Mouse (Mus musculus): ENCODE results near the gene Gm20388.

Gm20388 gene

GRCm38 (mm10) chr8:119915298-119915697 lies 4.7 kb downstream of the Gm20388 start:
- DNase-seq (ENCODE audit: low spot score) = no peak

DNA sequence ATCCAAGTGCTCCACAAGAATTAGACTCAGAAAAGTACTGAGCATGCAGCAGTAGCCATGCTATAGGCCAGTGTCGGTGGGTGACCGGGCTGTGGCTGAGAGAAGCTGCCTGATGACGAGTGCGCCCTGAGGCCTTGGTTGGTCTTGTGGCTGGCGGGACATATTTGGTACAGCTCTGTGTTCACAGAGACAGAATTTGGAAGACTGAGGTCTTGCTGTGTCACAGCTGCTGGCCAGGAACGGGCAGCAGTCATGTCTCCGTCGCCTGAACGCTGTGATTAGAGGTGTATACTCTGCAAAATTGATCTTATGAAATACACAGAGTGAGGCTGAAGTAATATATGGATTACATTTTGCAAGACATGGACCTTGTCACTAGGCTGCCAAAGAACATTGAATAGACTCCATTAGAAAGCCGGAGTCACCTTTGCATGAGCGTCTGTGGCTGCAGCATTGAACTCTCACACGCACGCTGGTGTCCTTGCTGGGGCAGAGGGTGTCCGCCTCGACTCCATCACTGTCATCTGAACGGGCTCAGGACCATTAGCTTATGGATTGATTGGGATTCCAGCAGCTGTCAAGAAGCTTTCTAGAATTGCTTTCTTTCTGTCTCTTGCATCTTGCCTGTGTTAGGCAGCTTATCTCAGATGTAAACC lies 5.7 kb downstream of the Gm20388 start:
- DNase-seq (ENCODE audit: low spot score) = no peak

DNA sequence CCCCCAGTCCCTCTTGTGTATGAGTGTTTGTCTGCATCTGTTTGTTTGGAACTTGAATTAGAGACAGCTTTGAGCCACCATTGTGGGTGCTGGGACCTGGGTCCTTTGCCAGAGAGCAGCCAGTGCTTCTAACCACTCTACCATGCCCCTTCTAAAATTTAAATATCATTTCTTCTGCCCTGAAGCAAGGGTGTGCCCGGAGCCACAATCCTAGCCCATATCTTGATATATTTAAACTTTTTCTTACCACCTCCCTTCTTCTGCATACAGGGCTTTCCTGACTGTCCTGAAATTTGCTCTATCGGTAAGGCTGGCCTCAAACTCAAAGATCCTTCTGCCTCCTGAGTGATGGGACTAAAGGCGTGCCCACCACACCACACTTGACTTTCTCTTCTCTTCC lies 6.8 kb downstream of the Gm20388 start:
- no peak for DNase-seq (ENCODE audit: low spot score)

DNA sequence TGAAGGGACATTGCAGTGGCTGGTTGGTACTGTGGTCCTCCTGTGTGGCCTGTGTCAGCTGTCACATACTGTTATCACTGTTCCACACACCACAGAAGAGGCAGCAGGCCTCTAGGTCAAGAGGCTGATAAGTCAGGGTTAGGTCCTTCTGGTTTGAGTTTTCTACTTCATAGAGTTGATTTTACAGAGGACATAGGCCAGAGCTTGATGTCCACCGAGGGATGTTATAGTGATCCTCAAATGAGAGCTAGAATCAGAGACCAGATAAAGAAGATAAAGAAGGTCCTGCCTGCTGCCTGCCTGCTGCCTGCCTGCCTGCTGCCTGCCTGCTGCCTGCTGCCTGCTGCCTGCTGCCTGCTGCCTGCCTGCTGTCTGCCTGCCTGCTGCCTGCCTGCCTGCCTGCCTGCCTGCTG lies 7.5 kb downstream of the Gm20388 start:
- DNase-seq (ENCODE audit: low spot score) = no peak

GRCm38 (mm10) chr8:119923259-119923658 lies 12.6 kb downstream of the Gm20388 start:
- DNase-seq (ENCODE audit: low spot score) = no peak

DNA sequence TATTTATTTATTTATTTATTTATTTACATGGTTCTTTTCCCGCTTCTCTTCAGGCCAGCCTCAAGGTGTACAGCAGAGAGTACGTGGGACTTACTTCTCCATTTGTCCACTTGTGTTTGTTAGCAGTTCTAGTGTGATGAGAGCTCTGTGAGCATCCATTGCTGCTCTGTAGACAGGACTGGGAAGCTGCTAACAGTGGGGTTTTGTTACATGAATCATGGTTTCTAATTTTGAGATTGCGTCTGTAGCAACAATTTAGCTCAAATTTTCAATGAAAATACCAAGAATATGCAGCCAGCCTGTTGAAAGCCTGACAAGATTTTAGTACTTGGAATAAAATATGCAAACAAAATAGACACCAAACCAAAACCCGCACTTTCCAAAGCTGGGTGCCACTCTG lies 14.8 kb downstream of the Gm20388 start:
- DNase-seq (ENCODE audit: low spot score) = no peak

DNA sequence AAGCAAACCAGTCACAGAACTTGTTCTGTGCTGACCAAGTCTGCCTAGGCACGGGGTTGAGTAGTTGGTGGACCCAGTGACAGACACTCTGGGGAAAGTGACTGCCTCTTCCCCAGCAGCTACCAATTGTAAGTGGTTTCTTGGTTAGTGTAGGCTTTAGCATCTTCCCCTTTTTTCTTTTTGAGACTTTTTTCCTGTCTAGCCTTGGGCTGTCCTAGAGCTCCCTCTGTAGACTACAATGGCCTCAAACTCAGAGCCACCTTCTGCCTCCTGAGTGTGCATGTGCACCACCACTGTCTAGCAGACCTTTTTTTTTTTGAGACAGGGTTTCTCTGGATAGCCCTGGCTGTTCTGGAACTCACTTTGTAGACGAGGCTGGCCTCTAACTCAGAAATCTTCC lies 15.8 kb downstream of the Gm20388 start:
- no peak for DNase-seq (ENCODE audit: low spot score)

DNA sequence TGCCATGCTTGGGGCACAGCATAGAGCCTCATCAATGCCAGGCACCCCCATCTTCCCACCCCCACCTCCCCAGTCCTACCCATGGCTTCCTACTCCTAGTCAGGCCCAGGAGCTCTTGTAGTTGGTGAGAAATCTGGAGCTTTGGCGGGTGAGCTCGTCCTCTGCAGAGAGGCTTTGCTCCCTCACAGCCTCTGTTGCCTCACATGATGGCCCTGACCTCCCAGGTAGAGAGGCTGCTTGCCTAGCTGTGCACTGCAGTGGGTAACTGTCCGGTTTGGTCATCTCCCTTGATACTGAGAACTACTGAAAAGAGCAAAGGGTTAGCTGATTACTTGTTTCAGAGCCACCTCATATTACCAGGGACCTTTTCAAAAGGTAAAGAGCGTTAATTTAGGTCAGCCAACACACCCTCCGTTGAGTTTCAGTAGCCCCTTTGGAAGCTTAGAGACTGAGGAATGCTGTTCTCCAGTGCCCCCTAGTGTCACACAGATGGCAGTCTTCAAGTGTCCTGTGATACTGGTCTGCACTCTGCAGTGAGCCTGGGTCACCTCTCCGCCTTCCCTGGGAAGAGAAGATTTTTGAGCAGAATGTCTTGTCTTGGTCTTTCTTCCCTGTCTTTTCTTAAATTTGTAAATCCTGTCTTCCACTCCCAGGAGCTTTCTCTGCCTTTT lies 16.9 kb downstream of the Gm20388 start:
- DNase-seq (ENCODE audit: low spot score) = peak; percentile 80

GRCm38 (mm10) chr8:119931317-119931716 lies 20.7 kb downstream of the Gm20388 start:
- DNase-seq (ENCODE audit: low spot score) = no peak

DNA sequence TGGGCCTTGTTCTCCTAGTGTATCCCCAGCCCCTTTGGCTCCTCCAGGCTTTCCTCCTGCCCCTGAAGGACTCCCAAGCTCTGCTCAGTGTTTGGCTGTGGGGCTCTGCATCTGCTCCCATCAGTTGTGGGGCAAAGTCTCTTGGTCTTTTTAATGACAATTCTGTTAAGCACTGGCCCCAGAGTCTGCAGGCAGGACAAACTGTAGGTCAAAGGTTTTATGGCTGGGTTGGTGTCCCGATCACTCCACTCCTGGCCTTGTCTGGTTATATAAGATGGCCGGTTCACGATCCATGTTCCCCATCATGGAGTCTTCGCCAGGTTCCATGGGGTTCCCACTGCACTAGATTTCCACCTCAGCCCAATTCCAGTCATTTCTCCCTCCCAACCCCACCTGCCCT lies 23.0 kb downstream of the Gm20388 start:
- DNase-seq (ENCODE audit: low spot score) = no peak

GRCm38 (mm10) chr8:119935541-119935940 lies 24.9 kb downstream of the Gm20388 start:
- no peak for DNase-seq (ENCODE audit: low spot score)

DNA sequence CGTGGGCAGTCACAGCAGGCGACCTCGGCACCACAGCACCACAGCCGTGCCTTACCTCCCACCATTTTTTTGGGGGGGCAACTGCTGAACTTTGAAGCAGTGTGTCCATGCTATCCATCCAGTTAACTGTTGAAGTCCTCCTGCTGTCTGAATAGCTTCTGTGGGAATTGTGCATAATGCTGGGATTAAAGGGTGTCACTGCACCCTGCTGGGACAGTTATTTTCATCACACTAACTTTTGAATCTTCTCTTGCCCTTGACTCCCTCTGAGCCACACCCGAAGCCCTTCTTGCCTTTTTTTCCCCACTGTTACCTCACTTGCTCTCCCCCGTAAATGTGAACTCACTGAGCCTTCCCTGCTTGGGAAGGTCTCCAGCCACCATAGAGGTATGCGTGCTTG lies 27.8 kb downstream of the Gm20388 start:
- DNase-seq (ENCODE audit: low spot score) = no peak

- no peak for DNase-seq (ENCODE audit: low spot score)
These were observed 28.7 kb downstream of the Gm20388 start for GRCm38 (mm10) chr8:119939336-119939735.

DNA sequence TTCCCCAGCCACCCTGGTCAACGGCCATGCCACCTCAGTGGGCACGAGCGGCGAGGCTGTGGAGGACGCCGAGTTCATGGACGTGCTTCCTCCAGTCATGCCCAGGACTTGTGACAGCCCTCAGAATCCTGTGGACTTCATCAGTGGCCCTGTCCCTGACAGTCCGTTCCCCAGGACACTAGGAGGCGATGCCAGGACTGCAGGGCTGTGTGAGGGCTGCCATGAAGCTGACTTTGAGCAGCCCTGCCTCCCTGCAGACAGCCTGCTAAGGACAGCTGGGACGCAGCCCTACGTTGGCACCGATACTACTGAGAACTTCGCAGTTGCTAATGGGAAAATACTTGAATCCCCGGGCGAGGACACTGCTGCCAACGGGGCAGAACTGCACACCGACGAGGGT lies 30.8 kb downstream of the Gm20388 start:
- DNase-seq (ENCODE audit: low spot score) = no peak

GRCm38 (mm10) chr8:119943616-119944015 lies 33.0 kb downstream of the Gm20388 start:
- DNase-seq (ENCODE audit: low spot score) = no peak

DNA sequence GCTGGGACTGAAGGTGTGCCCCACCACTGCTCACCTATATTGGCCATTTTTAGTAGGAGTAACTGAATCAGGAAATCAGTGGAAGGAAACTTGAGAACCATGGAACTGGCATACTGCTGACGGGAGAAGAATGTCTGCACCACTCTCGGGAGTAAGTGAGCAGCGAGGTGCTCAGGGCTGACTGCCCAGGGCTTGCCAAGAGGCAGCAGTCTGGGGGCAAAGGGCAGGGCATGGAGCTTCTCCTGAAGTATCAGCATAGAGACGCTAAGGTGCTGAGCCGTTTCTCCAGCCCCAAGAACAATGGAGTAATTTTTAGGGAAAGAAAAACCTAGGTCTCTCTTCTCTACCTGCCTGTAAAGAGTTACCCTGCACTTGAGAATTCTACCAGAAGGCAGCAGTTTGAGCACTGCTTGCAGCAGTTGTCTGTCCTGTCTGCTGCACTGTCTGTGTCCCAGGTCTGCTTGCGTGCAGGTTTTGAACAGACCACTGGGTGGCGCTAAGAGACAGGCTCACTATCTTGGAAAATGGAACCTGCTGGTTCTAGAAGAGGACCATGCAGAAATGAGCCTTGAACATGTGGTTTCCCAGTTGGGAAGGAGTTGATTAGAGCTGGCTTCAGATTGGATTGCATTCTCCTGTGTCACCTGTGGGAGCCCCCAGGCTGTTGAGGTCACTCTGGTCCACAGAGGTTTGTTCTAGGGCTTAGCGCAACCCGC lies 33.6 kb downstream of the Gm20388 start:
- DNase-seq (ENCODE audit: low spot score) = peak; percentile 84

DNA sequence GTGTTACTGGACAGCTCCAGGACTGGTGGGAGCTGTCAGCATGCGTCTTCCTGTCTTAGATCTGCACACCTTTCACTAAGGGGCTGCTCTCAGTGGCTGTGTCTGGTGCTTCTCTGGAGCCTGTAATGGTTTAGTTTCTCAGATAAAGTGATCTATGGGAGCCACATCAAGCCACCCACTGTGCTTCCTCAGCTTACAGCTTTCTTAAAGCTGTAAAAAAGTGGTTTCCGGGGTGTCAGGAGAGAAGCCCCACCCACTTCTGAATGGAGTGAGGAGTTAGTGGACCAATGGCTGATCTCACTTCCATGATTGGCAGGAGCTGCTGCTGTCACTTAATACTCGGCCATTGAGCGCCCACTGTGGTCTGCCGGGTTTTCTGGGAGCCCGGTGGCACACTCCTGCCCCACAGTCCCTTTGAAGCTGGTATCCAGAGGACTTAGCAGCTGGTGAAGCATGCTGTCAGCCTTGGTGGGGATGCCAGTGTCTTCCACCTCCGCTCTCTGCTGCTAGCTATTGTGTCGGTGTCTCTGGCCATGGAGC lies 35.8 kb downstream of the Gm20388 start:
- no peak for DNase-seq (ENCODE audit: low spot score)

DNA sequence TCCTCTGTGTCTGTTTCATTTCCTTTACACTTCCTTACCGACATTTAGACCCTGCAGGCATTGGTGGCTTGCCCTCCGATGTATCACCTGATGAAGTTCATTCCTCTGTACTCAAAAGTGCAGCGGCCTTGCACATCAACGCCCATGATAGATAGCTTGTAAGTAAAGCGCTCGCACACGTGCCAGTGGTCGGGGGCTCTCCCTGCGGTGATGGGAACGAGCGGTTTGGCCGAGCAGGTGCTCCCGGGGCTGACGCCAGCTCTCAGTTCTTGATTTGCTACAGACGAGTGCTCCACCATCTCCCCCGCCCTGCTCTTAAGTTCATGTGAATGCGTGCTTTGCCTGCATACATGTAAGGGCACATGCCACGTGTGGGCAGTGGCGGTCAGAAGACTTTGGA lies 37.0 kb downstream of the Gm20388 start:
- DNase-seq (ENCODE audit: low spot score) = no peak

DNA sequence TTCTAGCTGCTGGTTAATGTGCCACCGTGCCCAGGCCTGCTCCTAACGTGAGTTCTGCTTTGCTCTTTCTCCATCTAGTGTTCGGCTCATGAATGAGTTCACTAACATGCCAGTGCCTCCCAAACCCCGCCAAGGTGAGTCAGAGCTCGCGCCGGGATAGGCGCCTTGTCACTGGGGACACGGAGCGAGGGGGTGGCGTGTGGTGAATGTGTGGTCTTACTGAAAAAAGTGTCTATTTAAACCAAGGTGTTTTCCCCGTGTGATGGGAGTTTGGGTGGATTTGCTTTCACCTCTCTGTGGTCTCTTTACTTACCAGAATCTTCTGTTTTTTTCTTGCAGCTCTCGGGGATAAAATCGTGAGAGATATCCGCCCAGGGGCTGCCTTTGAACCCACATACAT lies 37.7 kb downstream of the Gm20388 start:
- DNase-seq (ENCODE audit: low spot score) = no peak

GRCm38 (mm10) chr8:119952282-119952681 lies 41.6 kb downstream of the Gm20388 start:
- DNase-seq (ENCODE audit: low spot score) = no peak

- no peak for DNase-seq (ENCODE audit: low spot score)
These were observed 42.1 kb downstream of the Gm20388 start for GRCm38 (mm10) chr8:119952747-119953146.

- DNase-seq (ENCODE audit: low spot score) = no peak
These were observed 44.7 kb downstream of the Gm20388 start for GRCm38 (mm10) chr8:119955333-119955732.

- DNase-seq (ENCODE audit: low spot score) = no peak
These were observed 47.4 kb downstream of the Gm20388 start for GRCm38 (mm10) chr8:119958076-119958475.
